Mouse (Mus musculus): Measurements from ENCODE around the gene Rbfox3. TPM values are rescaled to one million over a fixed set of nuclear protein-coding genes. Genes with fewer than 3 reads are reported as not detected.
A peak's percentile ranks its signal among the peaks of the same experiment; 100 is the strongest.

The Rbfox3 gene
- polyA plus RNA-seq, 1 experiment from 2014 or later = 0.82 TPM

DNA sequence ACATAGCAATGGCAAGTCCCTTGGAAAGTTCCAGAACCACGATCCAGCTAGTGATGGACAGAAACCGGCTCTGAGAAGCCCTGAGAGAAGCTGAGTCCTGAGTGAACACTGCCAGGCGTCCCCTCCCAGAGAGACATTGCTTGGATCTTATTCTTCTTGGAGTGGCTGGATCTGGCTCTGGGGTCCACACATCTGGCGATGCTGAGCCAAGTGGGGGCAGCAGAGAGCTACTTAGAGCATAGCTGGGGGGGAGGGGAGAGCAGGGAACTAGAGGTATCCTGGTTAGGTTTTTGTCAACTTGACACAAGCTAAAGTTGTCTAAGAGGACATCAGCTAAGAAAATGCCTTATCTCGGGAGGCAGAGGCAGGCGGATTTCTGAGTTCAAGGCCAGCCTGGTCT is 170.1 kb downstream of the Rbfox3 start:
- Histone ChIP-seq H3K9ac (ENCODE audit: low read depth, low read length) (no peak overlapping the region), H3K4me1 (replicated peaks; ENCODE audit: insufficient read depth, low read length) (0 out of 2 replicates have a peak, but pooled peaks cover 7% of the 10 kb centered on the region), H3K36me3 (ENCODE audit: insufficient read depth, low read length) (no peaks in the 10 kb centered on the region), H3K9me3 (replicated peaks; ENCODE audit: low read length) (no peaks in the 10 kb centered on the region), H3K4me2 (ENCODE audit: low read length) (no peak overlapping the region), H3K27me3 (ENCODE audit: insufficient read depth, low read length) (peaks cover 15% of the 10 kb centered on the region), H3K4me3 (replicated peaks; ENCODE audit: low read depth, low read length) (no peak overlapping the region), H3K27ac (no peak overlapping the region)
- WGBS = 37% methylated on average over 6 of the region's 6 CpGs
- peak; percentile 27 for DNase-seq (ENCODE audit: low spot score)
- peak; percentile 47; the same call in 1 of the 2 replicates for TF ChIP-seq CTCF (IDR thresholded peaks at IDR 0.05; ENCODE audit: low read depth)
- no peak for ATAC-seq (replicated peaks; ENCODE audit: low FRiP score, low read depth)

DNA sequence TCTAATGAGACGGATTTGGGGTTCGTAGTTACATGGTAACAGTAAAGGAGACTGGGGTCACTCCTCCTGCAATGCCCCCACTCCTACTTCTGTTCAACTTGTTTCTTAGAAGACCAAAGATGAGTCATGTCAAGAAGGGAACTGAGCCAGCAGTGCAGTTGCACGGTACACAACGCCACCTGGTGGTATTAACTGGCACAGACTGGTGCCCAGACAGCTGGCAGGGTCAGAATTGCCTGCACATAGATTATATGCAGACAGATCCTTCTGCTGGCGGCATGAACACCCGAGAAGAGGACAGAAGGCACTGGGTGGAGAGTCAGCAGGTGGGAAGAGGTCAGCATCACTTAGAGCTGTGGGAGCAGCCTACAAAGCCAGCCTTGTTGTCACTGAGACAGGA is 171.4 kb downstream of the Rbfox3 start:
- DNase-seq (ENCODE audit: low spot score) (peak; percentile 69), ATAC-seq (replicated peaks; ENCODE audit: low FRiP score, low read depth) (no peak)
- H3K4me3 ChIP-seq (replicated peaks; ENCODE audit: low read depth, low read length) = no peak overlapping the region
- no peak overlapping the region for H3K27ac ChIP-seq
- no peak overlapping the region for H3K4me2 ChIP-seq (ENCODE audit: low read length)
- no peaks in the 10 kb centered on the region for H3K36me3 ChIP-seq (ENCODE audit: insufficient read depth, low read length)
- H3K27me3 ChIP-seq (ENCODE audit: insufficient read depth, low read length) = peaks cover 5% of the 10 kb centered on the region; the same call in 1 of the 2 replicates
- 18% methylated on average over 6 of the region's 6 CpGs for WGBS
- H3K9ac ChIP-seq (ENCODE audit: low read depth, low read length) = no peak overlapping the region
- 0 out of 2 replicates have a peak, but pooled peaks cover 5% of the 10 kb centered on the region for H3K4me1 ChIP-seq (replicated peaks; ENCODE audit: insufficient read depth, low read length)
- TF ChIP-seq CTCF (IDR thresholded peaks at IDR 0.05; ENCODE audit: low read depth) = peak; percentile 79
- no peaks in the 10 kb centered on the region for H3K9me3 ChIP-seq (replicated peaks; ENCODE audit: low read length)

DNA sequence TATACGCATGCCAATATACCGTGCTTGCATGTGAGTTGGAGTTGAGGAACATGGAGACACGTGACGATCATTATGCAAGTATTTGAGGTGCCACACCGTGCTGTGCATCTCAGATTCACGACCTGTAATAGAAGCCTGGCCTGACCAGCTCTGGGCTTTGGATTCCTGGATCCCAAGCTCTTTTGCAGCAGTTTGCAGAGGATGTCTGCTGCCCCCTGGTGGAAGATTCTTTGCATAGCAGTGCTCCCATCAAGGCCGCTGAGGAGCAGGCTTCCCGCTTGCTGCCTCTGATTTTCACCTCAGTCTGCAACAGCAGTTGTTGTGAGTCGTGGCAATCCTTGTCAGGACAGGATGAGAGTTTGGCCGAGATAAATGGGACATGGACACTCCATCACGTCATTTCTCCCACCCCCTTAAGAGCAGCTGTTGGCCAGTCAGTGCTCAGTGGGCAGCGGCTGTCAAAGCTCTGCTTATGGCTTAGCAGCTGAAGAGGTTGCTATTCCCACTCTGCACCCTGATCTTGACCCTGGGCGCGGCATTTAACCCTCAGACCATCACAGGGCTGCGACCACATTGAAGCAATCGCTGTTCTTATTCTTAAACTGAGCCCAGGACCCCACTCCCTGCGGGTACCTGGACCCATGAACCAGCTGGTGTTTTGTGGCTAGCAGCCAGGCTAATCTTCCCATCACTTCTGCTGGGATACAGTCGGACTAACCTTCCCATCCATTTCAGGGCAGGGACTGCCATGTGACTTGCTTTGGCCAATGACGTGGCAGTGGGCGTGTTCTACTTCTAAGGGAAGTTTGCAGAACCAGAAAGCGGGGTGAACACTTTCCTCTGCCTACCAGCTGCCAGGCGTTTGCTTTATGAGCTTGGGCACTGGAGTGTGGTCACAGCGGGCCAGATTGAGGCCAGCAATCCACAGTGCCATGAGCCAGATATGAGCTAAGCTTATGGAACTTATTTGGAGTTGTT is 172.3 kb downstream of the Rbfox3 start:
- ATAC-seq (replicated peaks; ENCODE audit: low FRiP score, low read depth) = no peak
- DNase-seq (ENCODE audit: low spot score) = peak; percentile 89
- H3K4me1 ChIP-seq (replicated peaks; ENCODE audit: insufficient read depth, low read length) = 0 out of 2 replicates have a peak, but pooled peaks cover 4% of the 10 kb centered on the region
- no peak overlapping the region for H3K4me2 ChIP-seq (ENCODE audit: low read length)
- H3K27ac ChIP-seq = no peak overlapping the region
- peaks cover 5% of the 10 kb centered on the region; the same call in 1 of the 2 replicates for H3K27me3 ChIP-seq (ENCODE audit: insufficient read depth, low read length)
- H3K9ac ChIP-seq (ENCODE audit: low read depth, low read length) = no peak overlapping the region
- no peaks in the 10 kb centered on the region for H3K36me3 ChIP-seq (ENCODE audit: insufficient read depth, low read length)
- TF ChIP-seq CTCF (IDR thresholded peaks at IDR 0.05; ENCODE audit: low read depth) = peak; percentile 97
- 9% methylated on average over 23 of the region's 23 CpGs for WGBS
- H3K4me3 ChIP-seq (replicated peaks; ENCODE audit: low read depth, low read length) = no peak overlapping the region
- H3K9me3 ChIP-seq (replicated peaks; ENCODE audit: low read length) = no peaks in the 10 kb centered on the region

DNA sequence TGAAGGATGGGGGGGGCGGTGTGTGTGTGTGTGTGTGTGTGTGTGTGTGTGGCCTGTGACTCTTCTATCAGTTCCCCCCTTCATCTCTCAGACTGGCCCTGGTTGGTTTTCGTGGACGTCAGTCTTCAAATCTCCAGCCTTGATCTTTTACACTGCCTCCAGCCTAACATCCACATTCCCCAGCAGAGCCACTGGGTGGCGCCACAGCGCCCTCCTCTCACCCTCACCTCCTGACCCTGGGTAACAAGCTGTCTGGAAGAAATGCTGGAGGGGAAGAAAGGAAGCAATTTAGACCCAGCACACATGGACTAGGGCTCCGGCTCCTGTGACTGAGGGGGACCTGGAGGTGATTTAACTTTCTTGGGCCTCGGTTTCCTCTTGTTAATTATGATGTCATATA is 173.1 kb downstream of the Rbfox3 start:
- H3K9ac ChIP-seq (ENCODE audit: low read depth, low read length) = no peak overlapping the region
- no peak overlapping the region for H3K4me2 ChIP-seq (ENCODE audit: low read length)
- H3K36me3 ChIP-seq (ENCODE audit: insufficient read depth, low read length) = no peaks in the 10 kb centered on the region
- no peak overlapping the region for H3K4me3 ChIP-seq (replicated peaks; ENCODE audit: low read depth, low read length)
- peaks cover 5% of the 10 kb centered on the region; the same call in 1 of the 2 replicates for H3K27me3 ChIP-seq (ENCODE audit: insufficient read depth, low read length)
- 23% methylated on average over 6 of the region's 7 CpGs for WGBS
- ATAC-seq (replicated peaks; ENCODE audit: low FRiP score, low read depth) (no peak; the same call in 1 of the 2 replicates), DNase-seq (ENCODE audit: low spot score) (no peak)
- H3K27ac ChIP-seq = no peak overlapping the region
- no peaks in the 10 kb centered on the region for H3K9me3 ChIP-seq (replicated peaks; ENCODE audit: low read length)
- H3K4me1 ChIP-seq (replicated peaks; ENCODE audit: insufficient read depth, low read length) = 0 out of 2 replicates have a peak, but pooled peaks cover 4% of the 10 kb centered on the region
- peak; percentile 19; the same call in 1 of the 2 replicates for TF ChIP-seq CTCF (IDR thresholded peaks at IDR 0.05; ENCODE audit: low read depth)

DNA sequence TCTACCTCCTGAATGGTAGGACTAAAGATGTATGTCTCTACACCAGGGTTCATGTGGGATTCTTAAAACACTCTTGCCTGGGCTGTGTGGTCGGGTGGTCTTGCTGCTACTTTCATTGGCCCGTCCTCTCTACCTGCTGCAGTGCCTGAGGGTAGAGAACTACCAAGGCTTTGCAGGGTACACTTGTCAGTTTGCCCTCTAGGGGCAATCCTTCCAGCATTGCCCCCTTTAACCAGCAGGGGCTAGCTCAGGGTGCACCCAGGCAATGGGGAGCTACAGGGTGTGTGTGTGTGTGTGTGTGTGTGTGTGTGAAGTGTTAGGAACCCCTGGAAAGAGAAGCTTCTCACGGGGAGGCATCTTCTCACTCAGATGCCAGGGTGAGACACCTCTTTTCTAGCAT is 173.6 kb downstream of the Rbfox3 start:
- DNase-seq (ENCODE audit: low spot score) (no peak), ATAC-seq (replicated peaks; ENCODE audit: low FRiP score, low read depth) (no peak)
- Histone ChIP-seq H3K4me2 (ENCODE audit: low read length) (no peak overlapping the region), H3K9me3 (replicated peaks; ENCODE audit: low read length) (no peaks in the 10 kb centered on the region), H3K36me3 (ENCODE audit: insufficient read depth, low read length) (no peaks in the 10 kb centered on the region), H3K4me3 (replicated peaks; ENCODE audit: low read depth, low read length) (no peak overlapping the region), H3K4me1 (replicated peaks; ENCODE audit: insufficient read depth, low read length) (0 out of 2 replicates have a peak, but pooled peaks cover 4% of the 10 kb centered on the region), H3K27ac (no peak overlapping the region), H3K27me3 (ENCODE audit: insufficient read depth, low read length) (peaks cover 5% of the 10 kb centered on the region; the same call in 1 of the 2 replicates), H3K9ac (ENCODE audit: low read depth, low read length) (no peak overlapping the region)
- peak; percentile 39; the same call in 1 of the 2 replicates for TF ChIP-seq CTCF (IDR thresholded peaks at IDR 0.05; ENCODE audit: low read depth)
- WGBS = 47% methylated on average over 3 of the region's 3 CpGs

DNA sequence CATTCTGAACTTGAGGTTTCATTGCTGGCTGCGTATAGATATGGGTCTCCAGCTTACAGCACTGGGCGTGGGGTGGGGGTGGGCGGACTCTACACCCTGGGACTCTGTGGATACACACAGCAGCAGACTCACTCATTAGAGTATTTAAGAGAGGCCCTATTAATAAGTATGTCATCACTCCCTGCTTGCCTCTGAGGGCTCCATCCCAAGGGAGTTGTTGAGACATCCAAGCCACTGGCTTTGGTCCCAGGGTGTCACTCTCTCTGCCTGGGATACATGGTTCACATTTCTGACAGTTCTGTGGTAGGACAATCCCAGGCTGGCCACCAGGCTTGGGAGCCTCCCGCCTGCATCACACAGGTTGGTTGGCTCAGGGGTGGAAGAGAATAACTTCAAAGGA is 174.4 kb downstream of the Rbfox3 start:
- 70% methylated on average over 4 of the region's 4 CpGs for WGBS
- DNase-seq (ENCODE audit: low spot score) (no peak), ATAC-seq (replicated peaks; ENCODE audit: low FRiP score, low read depth) (no peak)
- Histone ChIP-seq H3K4me1 (replicated peaks; ENCODE audit: insufficient read depth, low read length) (0 out of 2 replicates have a peak, but pooled peaks cover 4% of the 10 kb centered on the region), H3K9ac (ENCODE audit: low read depth, low read length) (no peak overlapping the region), H3K9me3 (replicated peaks; ENCODE audit: low read length) (no peaks in the 10 kb centered on the region), H3K4me3 (replicated peaks; ENCODE audit: low read depth, low read length) (no peak overlapping the region), H3K27ac (no peak overlapping the region), H3K4me2 (ENCODE audit: low read length) (no peak overlapping the region), H3K27me3 (ENCODE audit: insufficient read depth, low read length) (peaks cover 5% of the 10 kb centered on the region; the same call in 1 of the 2 replicates), H3K36me3 (ENCODE audit: insufficient read depth, low read length) (no peaks in the 10 kb centered on the region)
- no peak for TF ChIP-seq CTCF (IDR thresholded peaks at IDR 0.05; ENCODE audit: low read depth)

Data from kidney, postnatal 0 days (tissue).